Mouse (Mus musculus): ENCODE results near the gene D3Ertd254e. TPM values are rescaled to one million over a fixed set of nuclear protein-coding genes. Genes with fewer than 3 reads are reported as not detected.

Gene D3Ertd254e
- polyA plus RNA-seq, 1 experiment: 1.4 TPM

- Histone ChIP-seq H3K27me3 (ENCODE audit: control insufficient read depth, insufficient read depth, low read length) (no peaks in the 10 kb centered on the region), H3K4me3 (ENCODE audit: control insufficient read depth, insufficient read depth, low read length) (no peak overlapping the region), H3K4me1 (replicated peaks; ENCODE audit: control insufficient read depth, insufficient read depth, low read length) (no peaks in the 10 kb centered on the region), H3K36me3 (ENCODE audit: control insufficient read depth, insufficient read depth, low read length) (no peaks in the 10 kb centered on the region), H3K27ac (ENCODE audit: control insufficient read depth, insufficient read depth, low read length) (no peak overlapping the region)
- no peak for TF ChIP-seq POLR2A (IDR thresholded peaks at IDR 0.05; ENCODE audit: control insufficient read depth, extremely low read depth, insufficient read depth, low read length, poor library complexity)
- TF ChIP-seq CTCF (IDR thresholded peaks at IDR 0.05; ENCODE audit: borderline replicate concordance, control insufficient read depth, extremely low read depth, insufficient read depth, low read length, poor library complexity): no peak
- no peak for DNase-seq
- 66% methylated on average over 11 of the region's 11 CpGs for WGBS
These were observed 59.1 kb downstream of the D3Ertd254e start for GRCm38 (mm10) chr3:36209776-36210555.

- Histone ChIP-seq H3K27ac (ENCODE audit: control insufficient read depth, insufficient read depth, low read length) (no peak overlapping the region), H3K4me1 (replicated peaks; ENCODE audit: control insufficient read depth, insufficient read depth, low read length) (no peaks in the 10 kb centered on the region), H3K36me3 (ENCODE audit: control insufficient read depth, insufficient read depth, low read length) (no peaks in the 10 kb centered on the region), H3K27me3 (ENCODE audit: control insufficient read depth, insufficient read depth, low read length) (no peaks in the 10 kb centered on the region), H3K4me3 (ENCODE audit: control insufficient read depth, insufficient read depth, low read length) (no peak overlapping the region)
- WGBS: 80% methylated on average over 2 of the region's 2 CpGs
- DNase-seq: no peak
- TF ChIP-seq CTCF (IDR thresholded peaks at IDR 0.05; ENCODE audit: borderline replicate concordance, control insufficient read depth, extremely low read depth, insufficient read depth, low read length, poor library complexity) (no peak), POLR2A (IDR thresholded peaks at IDR 0.05; ENCODE audit: control insufficient read depth, extremely low read depth, insufficient read depth, low read length, poor library complexity) (no peak)
These were observed 60.1 kb downstream of the D3Ertd254e start for GRCm38 (mm10) chr3:36210939-36211338.

GRCm38 (mm10) chr3:36212758-36213157 is 61.9 kb downstream of the D3Ertd254e start:
- no peak overlapping the region for H3K4me3 ChIP-seq (ENCODE audit: control insufficient read depth, insufficient read depth, low read length)
- no peaks in the 10 kb centered on the region for H3K4me1 ChIP-seq (replicated peaks; ENCODE audit: control insufficient read depth, insufficient read depth, low read length)
- H3K27me3 ChIP-seq (ENCODE audit: control insufficient read depth, insufficient read depth, low read length): no peaks in the 10 kb centered on the region
- H3K27ac ChIP-seq (ENCODE audit: control insufficient read depth, insufficient read depth, low read length): no peak overlapping the region
- no peak for TF ChIP-seq POLR2A (IDR thresholded peaks at IDR 0.05; ENCODE audit: control insufficient read depth, extremely low read depth, insufficient read depth, low read length, poor library complexity)
- no peak for TF ChIP-seq CTCF (IDR thresholded peaks at IDR 0.05; ENCODE audit: borderline replicate concordance, control insufficient read depth, extremely low read depth, insufficient read depth, low read length, poor library complexity)
- H3K36me3 ChIP-seq (ENCODE audit: control insufficient read depth, insufficient read depth, low read length): no peaks in the 10 kb centered on the region
- 86% methylated on average over 4 of the region's 4 CpGs for WGBS
- no peak for DNase-seq

Other genes with a start within 250 kb of the D3Ertd254e start
- 5.0 and 6.2 TPM in 2 replicates for gene Dcun1d1, start 213.6 kb upstream of the D3Ertd254e start, polyA plus RNA-seq (2012; rRNA removed)
- 17.3 and 20.5 TPM in 2 replicates for gene Mccc1, start 150.3 kb upstream of the D3Ertd254e start, polyA plus RNA-seq (2012; rRNA removed)
- 0.01 and 0.03 TPM in 2 replicates for gene Ccdc144b, start 97.5 kb upstream of the D3Ertd254e start, polyA plus RNA-seq (2012; rRNA removed)
- gene Acad9, start 85.0 kb upstream of the D3Ertd254e start, polyA plus RNA-seq (2012; rRNA removed): 18.0 and 20.8 TPM in 2 replicates
- gene Qrfpr, start 71.3 kb downstream of the D3Ertd254e start, polyA plus RNA-seq (2012; rRNA removed): 1.2 and 1.5 TPM in 2 replicates